Mouse (Mus musculus) forebrain, postnatal 0 days (tissue): ENCODE results near the gene Gpr26. TPM values are rescaled to one million over a fixed set of nuclear protein-coding genes. Genes with fewer than 3 reads are reported as not detected.
A peak's percentile ranks its signal among the peaks of the same experiment; 100 is the strongest.

Experiments used
- ATAC-seq: fragments of 200-750 bp; cut with Nextera tagmentation; 2 replicates; pipeline ENCODE4 v1.8.0; 2017; ENCODE audit warnings: mild to moderate bottlenecking, moderate library complexity
- DNase-seq: peaks from one replicate; pipeline ENCODE4 v3.0.0-alpha.2; 2015
- H3K27ac ChIP-seq: fragments of 300-500 bp; sonication (generic); 2 replicates; pipeline ENCODE4 v1.5.1; 2014; ENCODE audit warnings: low read depth, mild to moderate bottlenecking, antibody characterized with exemption, low read length, moderate library complexity, mixed read lengths
- H3K27me3 ChIP-seq: fragments of 300-500 bp; sonication (generic); 2 replicates; pipeline ENCODE4 v1.6.1; 2014; ENCODE audit warnings: mild to moderate bottlenecking, low read length, mixed read lengths; ENCODE audit not compliant: insufficient read depth
- H3K36me3 ChIP-seq: fragments of 300-500 bp; sonication (generic); 2 replicates; pipeline ENCODE4 v1.6.1; 2014; ENCODE audit warnings: mild to moderate bottlenecking, moderate library complexity; ENCODE audit not compliant: insufficient read depth
- H3K4me1 ChIP-seq: fragments of 300-500 bp; sonication (generic); 2 replicates; pipeline ENCODE4 v1.6.1; 2014; ENCODE audit warnings: antibody characterized with exemption; ENCODE audit not compliant: insufficient read depth
- H3K4me2 ChIP-seq: fragments of 300-500 bp; sonication (generic); 2 replicates; pipeline ENCODE4 v1.6.1; 2014; ENCODE audit warnings: low read depth, mild to moderate bottlenecking, moderate library complexity
- H3K4me3 ChIP-seq: fragments of 300-500 bp; sonication (generic); 2 replicates; pipeline ENCODE4 v1.5.1; 2014; ENCODE audit warnings: low read depth, low read length, mixed read lengths
- H3K9ac ChIP-seq: fragments of 300-500 bp; sonication (generic); 2 replicates; pipeline ENCODE4 v1.6.1; 2014; ENCODE audit warnings: mild to moderate bottlenecking
- H3K9me3 ChIP-seq: fragments of 300-500 bp; sonication (generic); 2 replicates; pipeline ENCODE4 v1.6.1; 2016; ENCODE audit warnings: low read length
- CTCF ChIP-seq: sonication (generic); IDR thresholded peaks from 2 replicates; pipeline ENCODE4 v1.5.1; 2016; ENCODE audit warnings: antibody characterized with exemption, control low read depth, low read depth
- WGBS: fragments of 180-500 bp; shearing (Covaris S2); extraction: QIAGEN DNeasy Blood & Tissue Kit; methylation state at CpG from one replicate; pipeline ENCODE4 v1.1.7; 2014; 5-methylcytosine and 5-hydroxymethylcytosine counted together
- polyA plus RNA-seq: library from polyadenylated mRNA; unstranded; fragments of >200 nt; fragmentation: Nextera tagmentation; extraction: Ambion mirVana; gene quantifications from 2 replicates; pipeline ENCODE4 v1.2.1, GENCODE M21; 2015
- total RNA-seq: library from RNA; depleted of rRNA; stranded (reverse); fragments of >200 nt; gene quantifications from 2 replicates; pipeline ENCODE4 v1.2.3, GENCODE M21; 2014; rRNA removed

The Gpr26 gene
- total RNA-seq (23.4 and 27.1 TPM in 2 replicates), polyA plus RNA-seq (2.1 and 3.2 TPM in 2 replicates)

DNA sequence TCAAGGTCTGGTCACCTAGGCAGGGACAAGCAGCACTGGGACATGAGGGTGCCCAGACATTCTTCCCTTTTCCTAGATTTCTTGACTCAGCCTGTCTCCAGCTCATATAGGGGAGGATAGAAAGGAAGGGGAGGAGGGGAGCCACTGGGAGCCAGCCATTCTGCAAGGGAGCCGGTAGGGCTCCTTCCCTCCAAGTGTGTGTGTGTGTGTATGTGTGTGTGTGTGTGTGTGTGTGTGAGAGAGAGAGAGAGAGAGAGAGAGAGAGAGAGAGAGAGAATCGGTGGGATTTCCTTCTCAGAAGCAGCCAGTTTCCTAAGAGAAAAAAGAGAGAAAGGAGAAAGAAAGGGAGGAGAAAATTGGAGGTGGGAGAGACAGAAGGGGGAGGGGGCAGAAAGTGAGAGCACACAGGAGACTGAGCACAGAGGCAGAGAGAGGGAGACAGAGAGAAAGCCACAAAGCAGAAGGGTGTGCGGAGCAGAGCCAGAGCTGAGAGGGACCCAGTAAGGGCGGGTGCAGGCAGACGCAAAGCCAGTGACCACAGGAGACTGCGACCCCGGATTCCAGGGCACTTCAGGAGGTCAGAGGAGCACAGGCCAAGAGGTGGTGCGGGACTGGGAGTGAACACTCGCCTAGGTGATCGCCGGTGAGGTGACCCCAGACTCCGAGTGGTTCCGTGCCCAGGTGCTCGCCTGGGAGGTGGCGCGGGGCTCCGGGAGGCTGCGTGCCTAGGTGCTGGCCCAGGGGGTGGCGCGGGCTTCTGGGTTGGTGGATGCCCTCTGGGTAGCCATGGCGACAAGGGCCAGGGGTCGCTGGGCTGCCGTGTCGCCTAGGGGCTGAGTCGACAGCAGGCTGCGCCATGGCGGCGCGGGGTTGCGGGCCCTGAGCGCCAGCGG, at the start of gene Gpr26:
Gene Gpr26, plus strand, starts transcription at position 438 of the 893 bp plus-strand sequence.
- peak; percentile 44 for TF ChIP-seq CTCF
- Histone ChIP-seq H3K36me3 (no peaks in the 10 kb centered on the region), H3K4me2 (peak within 1 kb of the TSS; percentile 84), H3K27me3 (peaks cover 21% of the 10 kb centered on the region; the same call in 1 of the 2 replicates), H3K27ac (peak within 1 kb of the TSS; percentile 88), H3K4me1 (peaks cover 13% of the 10 kb centered on the region; the same call in 1 of the 2 replicates), H3K4me3 (peak within 1 kb of the TSS; percentile 57), H3K9ac (peak within 1 kb of the TSS; percentile 78), H3K9me3 (no peaks in the 10 kb centered on the region)
- WGBS = 2% methylated on average over 30 of the region's 32 CpGs
- ATAC-seq (peak; percentile 89), DNase-seq (peak; percentile 76)

- H3K4me2 ChIP-seq = no peak overlapping the region
- ATAC-seq = no peak
These were observed 48.9 kb upstream of the Gpr26 start for GRCm38 (mm10) chr7:131917384-131917783.

GRCm38 (mm10) chr7:131927288-131928050, 38.8 kb upstream of the Gpr26 start:
- Histone ChIP-seq H3K4me2 (no peak overlapping the region), H3K9ac (no peak overlapping the region), H3K27ac (no peak overlapping the region), H3K4me1 (peaks cover 3% of the 10 kb centered on the region; the same call in 1 of the 2 replicates), H3K27me3 (no peaks in the 10 kb centered on the region), H3K36me3 (no peaks in the 10 kb centered on the region), H3K4me3 (no peak overlapping the region), H3K9me3 (no peaks in the 10 kb centered on the region)
- WGBS = 27% methylated on average over 9 of the region's 9 CpGs
- no peak for ATAC-seq
- peak; percentile 17 for DNase-seq
- TF ChIP-seq CTCF = no peak

More at GRCm38 (mm10) chr7:131917384-131917783, 48.9 kb upstream of the Gpr26 start:
- Histone ChIP-seq H3K4me3 (no peak overlapping the region), H3K27me3 (no peaks in the 10 kb centered on the region), H3K9ac (no peak overlapping the region), H3K9me3 (no peaks in the 10 kb centered on the region), H3K27ac (no peak overlapping the region), H3K4me1 (no peaks in the 10 kb centered on the region), H3K36me3 (no peaks in the 10 kb centered on the region)
- no peak for DNase-seq
- WGBS = 65% methylated on average over 7 of the region's 7 CpGs
- TF ChIP-seq CTCF = no peak

DNA sequence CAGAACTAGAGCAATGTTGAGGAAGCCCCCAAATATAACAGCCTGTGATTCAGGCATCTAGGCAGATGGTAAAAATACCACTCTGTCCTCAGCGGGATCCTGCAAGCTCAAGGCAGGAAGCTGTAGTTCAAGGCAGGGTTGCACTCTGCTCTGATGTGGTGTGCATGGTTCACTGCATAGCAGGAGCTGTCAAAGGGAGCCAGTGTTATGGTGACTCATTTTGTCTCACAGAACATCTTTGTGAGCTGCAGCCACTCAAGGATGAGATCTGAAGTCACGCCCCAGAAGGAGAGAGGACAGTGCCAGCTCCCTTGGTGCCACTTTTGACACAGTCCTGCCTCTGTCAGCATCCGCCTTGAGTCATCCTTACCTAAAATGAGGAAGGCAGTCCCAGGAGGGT, 28.6 kb upstream of the Gpr26 start:
- TF ChIP-seq CTCF = no peak
- WGBS = 88% methylated on average over 3 of the region's 3 CpGs
- no peaks in the 10 kb centered on the region for H3K9me3 ChIP-seq

DNA sequence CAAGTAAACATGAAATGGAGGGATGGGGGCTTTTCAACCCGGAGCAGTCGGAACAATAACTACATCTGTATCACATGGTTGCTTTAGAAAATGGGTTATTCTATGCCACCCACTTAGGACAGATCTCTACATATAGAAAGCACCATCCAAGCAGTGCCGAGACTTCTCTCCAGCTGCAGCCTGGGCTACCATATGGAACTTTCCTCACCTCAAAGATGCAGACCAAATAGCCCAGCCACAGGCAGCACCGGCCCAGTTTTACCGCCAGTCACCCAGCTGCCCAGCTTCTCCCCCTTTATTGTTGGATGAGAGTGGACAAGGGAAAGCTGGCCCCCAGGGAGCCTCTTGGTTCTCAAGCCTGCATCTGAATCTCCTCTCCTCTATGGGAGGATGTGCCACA, 15.1 kb upstream of the Gpr26 start:
- Histone ChIP-seq H3K9me3 (no peaks in the 10 kb centered on the region), H3K4me1 (no peaks in the 10 kb centered on the region), H3K9ac (no peak overlapping the region), H3K4me2 (no peak overlapping the region), H3K27ac (no peak overlapping the region), H3K4me3 (no peak overlapping the region), H3K27me3 (no peaks in the 10 kb centered on the region), H3K36me3 (no peaks in the 10 kb centered on the region)
- DNase-seq (no peak), ATAC-seq (no peak)
- WGBS = 76% methylated on average over 5 of the region's 5 CpGs
- TF ChIP-seq CTCF = no peak

More for the DNA sequence above, 28.6 kb upstream of the Gpr26 start:
- DNase-seq (no peak), ATAC-seq (no peak)
- Histone ChIP-seq H3K9ac (no peak overlapping the region), H3K27ac (no peak overlapping the region), H3K4me3 (no peak overlapping the region), H3K4me1 (no peaks in the 10 kb centered on the region), H3K27me3 (no peaks in the 10 kb centered on the region), H3K36me3 (no peaks in the 10 kb centered on the region), H3K4me2 (no peak overlapping the region)

DNA sequence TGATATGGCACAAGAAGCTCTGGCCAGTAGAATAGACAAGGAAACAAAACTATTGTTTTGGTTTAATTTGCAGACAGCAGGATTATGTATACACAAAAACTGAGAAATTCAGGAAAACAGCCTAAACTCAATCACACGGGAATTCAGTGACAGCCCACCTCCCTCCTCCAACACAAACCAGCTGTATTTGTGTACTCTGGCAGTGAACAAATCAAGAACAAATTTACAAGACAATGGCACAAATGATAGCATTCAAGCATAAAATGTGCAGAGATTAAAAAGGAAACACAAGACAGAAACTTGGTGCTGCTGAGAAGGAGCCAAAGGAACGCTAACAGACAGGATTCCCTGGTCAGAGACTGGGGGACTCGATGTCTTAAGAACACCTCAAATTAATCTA, 12.9 kb upstream of the Gpr26 start:
- ATAC-seq = 0 out of 2 replicates have a peak, but pooled peaks have one; percentile 27
- 22% methylated on average over 3 of the region's 3 CpGs for WGBS

More for the DNA sequence above, 12.9 kb upstream of the Gpr26 start:
- Histone ChIP-seq H3K4me1 (no peaks in the 10 kb centered on the region), H3K36me3 (no peaks in the 10 kb centered on the region), H3K4me3 (no peak overlapping the region), H3K27ac (no peak overlapping the region), H3K27me3 (no peaks in the 10 kb centered on the region), H3K9me3 (no peaks in the 10 kb centered on the region), H3K4me2 (no peak overlapping the region), H3K9ac (no peak overlapping the region)
- TF ChIP-seq CTCF = no peak
- no peak for DNase-seq
